Mouse (Mus musculus) forelimb bud, embryonic 11.5 days (tissue): ENCODE results near the gene Hmx3.

Experiments
- DNase-seq: peaks from one replicate; pipeline ENCODE4 v3.0.0-alpha.2; 2012; ENCODE audit warnings: low read depth, low spot score

Hmx3 gene

DNA sequence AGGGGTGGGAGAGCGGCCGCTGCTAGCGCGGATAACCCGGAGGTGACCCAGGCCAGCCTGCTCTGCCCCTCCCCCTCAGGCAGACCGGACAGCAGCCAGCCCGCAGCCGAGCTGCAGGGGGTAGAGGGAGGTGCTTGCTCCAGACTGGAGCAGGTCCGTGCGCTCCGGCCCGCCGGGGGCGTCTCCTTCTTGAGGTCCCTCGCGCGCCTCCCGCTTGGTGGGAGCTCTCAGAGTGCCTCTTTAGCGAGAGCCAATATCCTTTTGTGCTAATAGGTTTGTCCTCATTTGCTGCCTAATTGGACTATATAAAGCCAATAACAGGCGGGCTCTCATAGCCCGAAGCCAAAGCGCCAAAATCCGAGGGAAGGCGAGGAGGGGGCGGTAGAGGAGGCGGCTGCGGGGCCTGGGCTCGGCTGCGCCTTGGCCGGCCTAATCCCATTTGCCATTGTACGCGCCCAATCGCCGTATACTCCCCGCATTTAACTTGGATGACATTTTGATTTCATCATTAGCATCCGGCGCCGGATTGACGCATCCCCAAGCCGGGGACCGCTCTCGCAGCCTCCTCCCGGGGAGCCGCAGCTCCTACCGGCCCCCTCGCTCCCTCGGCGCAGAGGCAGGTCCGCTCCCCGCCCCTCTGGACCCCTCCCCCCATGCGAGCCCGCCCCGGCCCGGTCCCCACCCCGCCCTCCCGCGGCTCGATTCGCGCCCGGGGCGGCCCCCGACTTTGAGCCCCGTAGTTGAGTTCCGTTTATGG is at the start of gene Hmx3:
Gene Hmx3, plus strand, starts transcription at position 753 of the 757 bp plus-strand sequence.
- no peak for DNase-seq

DNA sequence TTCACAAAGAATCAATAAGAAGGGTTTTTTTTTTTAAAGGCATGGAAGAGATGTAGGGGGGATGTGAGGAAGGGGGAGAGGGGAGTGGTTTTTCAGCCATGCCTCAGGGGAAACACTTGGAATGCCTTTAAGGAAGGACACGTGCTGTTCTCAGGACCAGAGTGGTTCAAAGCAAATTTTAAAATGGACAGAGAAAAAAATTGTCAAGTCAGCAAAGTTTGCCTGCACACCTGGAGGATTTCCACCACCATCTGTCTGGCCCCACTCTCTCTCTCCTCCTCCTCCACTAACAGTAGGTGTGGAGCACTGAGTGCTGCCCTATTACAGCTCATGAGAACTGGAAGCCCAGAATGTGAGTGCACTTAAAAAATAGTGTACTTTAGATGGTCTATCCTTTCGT is 38.9 kb upstream of the Hmx3 start:
- no peak for DNase-seq

GRCm38 (mm10) chr7:131539979-131540378 is 2.7 kb upstream of the Hmx3 start:
- peak; percentile 89 for DNase-seq

- no peak for DNase-seq
These were observed 1.2 kb upstream of the Hmx3 start for GRCm38 (mm10) chr7:131541184-131542114.

GRCm38 (mm10) chr7:131542872-131543622 is 380 bp downstream of the Hmx3 start:
- DNase-seq = no peak

DNA sequence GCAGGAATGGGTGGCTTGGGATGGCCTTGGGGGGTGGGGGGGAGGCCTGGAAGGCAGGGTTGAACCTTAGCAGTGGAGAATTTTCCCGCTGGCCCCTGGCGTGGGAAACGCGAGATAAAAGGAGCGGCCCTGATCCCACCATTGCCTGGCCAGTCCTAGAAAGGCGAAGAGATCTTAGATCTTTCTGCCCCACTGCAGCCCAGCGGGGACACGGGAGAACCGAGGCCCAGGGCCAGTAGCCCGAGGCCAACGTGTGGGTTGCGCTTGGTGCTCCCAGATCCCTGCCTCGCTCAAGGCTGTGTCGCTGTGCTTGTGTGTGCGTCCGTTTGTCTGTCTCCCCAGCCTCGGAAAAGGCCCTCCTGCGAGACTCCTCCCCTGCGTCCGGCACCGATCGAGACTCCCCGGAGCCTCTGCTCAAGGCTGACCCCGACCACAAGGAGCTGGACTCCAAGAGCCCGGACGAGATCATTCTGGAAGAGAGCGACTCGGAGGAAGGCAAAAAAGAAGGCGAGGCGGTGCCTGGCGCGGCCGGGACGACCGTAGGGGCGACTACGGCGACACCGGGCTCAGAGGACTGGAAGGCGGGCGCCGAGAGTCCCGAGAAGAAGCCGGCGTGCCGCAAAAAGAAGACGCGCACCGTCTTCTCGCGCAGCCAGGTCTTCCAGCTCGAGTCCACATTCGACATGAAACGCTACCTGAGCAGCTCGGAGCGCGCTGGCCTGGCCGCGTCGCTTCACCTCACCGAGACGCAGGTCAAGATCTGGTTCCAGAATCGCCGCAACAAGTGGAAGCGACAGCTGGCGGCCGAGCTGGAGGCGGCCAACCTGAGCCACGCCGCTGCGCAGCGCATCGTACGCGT is 1.2 kb downstream of the Hmx3 start:
- no peak for DNase-seq

DNA sequence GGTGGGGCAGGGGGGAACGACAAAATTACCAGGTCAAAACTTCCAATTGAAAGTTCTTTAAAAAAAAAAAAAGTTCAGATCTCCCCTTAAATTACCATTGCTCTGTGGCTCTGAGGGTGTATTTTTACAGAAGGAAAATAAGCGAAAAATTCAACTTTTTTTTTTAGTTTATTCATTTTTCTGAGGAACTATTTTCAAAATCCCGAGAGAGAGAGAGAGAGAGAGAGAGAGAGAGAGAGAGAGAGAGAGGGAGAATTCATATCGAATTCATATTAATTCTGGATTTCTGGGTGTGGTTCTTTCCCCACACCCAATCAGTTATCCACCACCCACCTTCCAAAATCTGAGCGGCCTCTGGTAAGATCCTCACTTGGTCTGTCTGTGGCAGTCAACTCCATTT is 2.2 kb downstream of the Hmx3 start:
- no peak for DNase-seq

DNA sequence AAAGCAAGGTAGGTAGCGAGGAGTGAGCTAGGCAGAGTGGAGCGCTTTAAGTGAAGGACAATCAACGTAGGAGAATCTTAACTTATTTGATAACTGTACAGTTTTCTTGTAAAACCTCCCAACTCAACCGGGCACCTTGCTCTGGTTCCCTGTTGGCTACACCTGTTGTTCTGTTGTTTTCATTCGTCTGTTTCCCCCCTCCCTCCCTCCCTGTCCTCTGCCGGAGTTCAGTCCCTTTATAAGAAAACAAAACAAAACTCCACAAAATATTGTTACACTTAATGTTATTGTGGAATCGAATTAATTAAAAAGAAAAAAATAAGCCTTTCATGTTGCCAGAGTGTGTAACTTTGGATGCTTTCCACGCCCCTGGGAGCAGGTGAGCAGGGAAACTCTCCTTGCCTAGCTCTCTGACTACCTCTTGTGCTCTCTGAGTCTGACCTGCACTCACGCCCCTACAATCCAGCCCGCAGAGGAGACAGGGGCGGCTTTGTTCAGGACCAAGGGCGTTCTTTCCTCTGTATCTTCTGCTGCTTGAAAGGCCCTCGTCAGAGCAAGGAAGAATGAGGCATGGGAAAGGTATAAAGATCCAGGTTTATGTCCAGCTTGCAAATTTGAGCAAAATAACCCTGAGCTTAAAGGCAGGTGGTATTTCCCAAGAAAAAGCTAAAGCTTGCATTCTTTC is 3.2 kb downstream of the Hmx3 start:
- DNase-seq = no peak

DNA sequence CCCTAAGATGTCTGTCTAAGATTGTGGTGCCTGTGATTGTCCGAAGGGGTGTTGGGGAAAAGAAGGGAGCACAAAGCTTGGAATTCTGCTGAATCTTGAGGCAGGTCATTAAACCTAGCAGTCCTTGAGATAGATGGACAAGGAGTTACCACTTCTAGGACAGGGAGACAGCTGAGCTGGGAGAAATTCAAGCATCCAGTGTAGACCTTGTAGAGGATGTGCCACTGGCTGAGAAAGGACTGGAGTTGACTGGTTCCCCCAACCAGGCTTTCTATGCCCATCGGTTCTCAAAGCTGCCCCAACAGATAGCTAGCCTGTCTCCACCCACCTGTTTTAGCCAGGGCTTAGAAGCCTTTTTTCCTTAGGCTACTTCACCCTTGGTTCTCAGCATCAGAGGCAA is 3.8 kb downstream of the Hmx3 start:
- no peak for DNase-seq

- no peak for DNase-seq
These were observed 4.8 kb downstream of the Hmx3 start for GRCm38 (mm10) chr7:131547481-131547880.

- no peak for DNase-seq
These were observed 5.8 kb downstream of the Hmx3 start, which contains the start of gene Hmx2 for GRCm38 (mm10) chr7:131548473-131548872. Gene Hmx2 (plus strand): TSS chr7:131548773.

DNA sequence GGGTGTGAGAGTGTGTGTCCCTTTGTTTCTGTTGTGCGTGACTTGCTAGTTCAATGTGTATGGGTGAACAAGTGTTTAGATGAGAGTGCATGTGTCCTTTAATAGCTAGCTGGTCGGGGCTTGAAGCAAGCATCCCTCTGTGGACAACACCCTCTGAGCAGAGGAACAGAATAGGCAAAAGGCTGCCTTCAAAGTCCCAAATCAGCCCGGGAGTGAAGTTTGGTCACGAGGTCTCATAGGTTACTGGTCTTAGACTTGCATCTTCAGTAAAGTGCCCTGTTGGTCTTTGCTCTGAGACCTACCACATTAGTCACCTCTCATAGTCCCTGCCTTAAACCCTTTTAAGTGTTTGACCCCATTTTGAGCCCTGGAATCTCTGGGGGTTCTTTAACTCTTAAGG is 8.8 kb downstream of the Hmx3 start:
- DNase-seq = no peak

GRCm38 (mm10) chr7:131551931-131552741 is 9.5 kb downstream of the Hmx3 start:
- DNase-seq = no peak

GRCm38 (mm10) chr7:131552781-131553180 is 10.1 kb downstream of the Hmx3 start:
- DNase-seq = no peak

GRCm38 (mm10) chr7:131553771-131554175 is 11.1 kb downstream of the Hmx3 start:
- no peak for DNase-seq

GRCm38 (mm10) chr7:131554341-131555180 is 11.9 kb downstream of the Hmx3 start:
- DNase-seq = no peak

DNA sequence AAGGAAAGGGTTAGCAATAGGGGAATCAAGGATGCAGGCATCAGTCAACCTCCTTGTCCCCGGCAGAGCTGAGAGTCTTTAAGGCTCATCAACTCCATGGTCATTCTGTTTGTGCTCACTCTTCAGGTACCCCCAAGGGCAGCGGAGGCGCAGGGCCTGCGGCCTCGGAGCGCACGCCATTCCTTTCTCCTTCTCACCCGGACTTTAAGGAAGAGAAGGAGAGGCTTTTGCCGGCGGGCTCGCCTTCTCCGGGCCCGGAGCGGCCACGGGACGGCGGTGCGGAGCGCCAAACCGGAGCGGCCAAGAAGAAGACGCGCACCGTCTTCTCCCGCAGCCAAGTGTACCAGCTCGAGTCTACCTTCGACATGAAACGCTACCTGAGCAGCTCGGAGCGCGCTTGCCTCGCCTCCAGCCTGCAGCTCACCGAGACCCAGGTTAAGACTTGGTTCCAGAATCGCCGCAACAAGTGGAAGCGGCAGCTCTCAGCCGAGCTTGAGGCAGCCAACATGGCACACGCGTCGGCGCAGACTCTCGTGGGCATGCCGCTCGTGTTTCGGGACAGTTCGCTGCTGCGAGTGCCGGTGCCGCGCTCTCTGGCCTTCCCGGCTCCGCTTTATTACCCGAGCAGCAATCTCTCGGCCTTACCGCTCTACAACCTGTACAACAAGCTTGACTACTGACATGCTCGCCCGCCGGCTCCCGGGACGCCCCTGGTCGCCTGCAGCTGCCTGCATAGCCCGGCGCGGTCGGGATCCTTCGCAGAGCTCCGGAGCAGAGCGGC is 12.8 kb downstream of the Hmx3 start:
- DNase-seq = no peak

DNA sequence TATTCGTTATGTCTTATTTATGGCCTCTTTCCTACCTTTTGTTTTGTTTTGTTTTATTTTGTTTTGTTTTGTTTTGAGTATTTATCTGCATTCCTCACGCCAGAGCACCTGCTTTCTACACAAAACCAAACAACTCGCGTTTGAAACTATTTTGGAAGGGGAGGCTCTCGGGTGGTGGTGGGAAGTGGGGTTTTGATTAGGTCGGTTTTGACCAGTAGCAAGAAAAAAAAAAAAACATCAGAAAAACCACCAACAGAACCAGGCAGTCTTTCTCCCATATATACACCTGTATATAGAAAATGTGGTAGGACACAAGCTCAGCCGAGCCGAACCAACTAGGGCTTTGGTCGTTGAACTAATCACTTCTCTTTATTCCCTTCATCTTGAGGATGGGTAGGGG is 13.4 kb downstream of the Hmx3 start:
- no peak for DNase-seq
